Mouse (Mus musculus): ENCODE measurements around the gene Tgfbr1. TPM values are rescaled to one million over a fixed set of nuclear protein-coding genes. Genes with fewer than 3 reads are reported as not detected.

The Tgfbr1 gene
- total and polyA plus RNA-seq, 3 experiments = 4.3 to 4.5 TPM; not detected in 1

- Histone ChIP-seq H3K79me2 (ENCODE audit: control insufficient read depth, insufficient read depth, low read length, poor library complexity) (peaks cover 4% of the 10 kb centered on the region; the same call in 1 of the 2 replicates), H3K27me3 (ENCODE audit: control insufficient read depth in 1 of 2, insufficient read depth in 2 of 2, low read length in 2 of 2) (no peaks in the 10 kb centered on the region), H3K36me3 (ENCODE audit: control insufficient read depth in 1 of 2, insufficient read depth in 2 of 2, low read length in 2 of 2) (peaks cover 0 to 30% of the 10 kb centered on the region in 2 experiments; a peak in 2 of 4 replicates), H3K9me3 (replicated peaks; ENCODE audit: insufficient read depth, low read length) (no peaks in the 10 kb centered on the region), H3K27ac (ENCODE audit: control insufficient read depth, low read depth, low read length) (no peak overlapping the region), H3K4me1 (ENCODE audit: control insufficient read depth in 1 of 2, insufficient read depth in 2 of 2, low read length in 2 of 2) (peaks cover 7 to 12% of the 10 kb centered on the region in 2 experiments), H3K4me3 (ENCODE audit: control insufficient read depth in 1 of 2, insufficient read depth in 1 of 2, low read depth in 2 of 2, low read length in 2 of 2) (no peak overlapping the region), H3K9ac (ENCODE audit: control insufficient read depth, low read depth, low read length, poor library complexity, severe bottlenecking) (no peak overlapping the region)
- DNase-seq (ENCODE audit: low read depth, low spot score) = no peak
- no peak for TF ChIP-seq CTCF (IDR thresholded peaks at IDR 0.05 in 2 of 3, conservative IDR thresholded peaks at IDR 0.05 in 1 of 3; ENCODE audit: control insufficient read depth in 1 of 3, insufficient read depth in 1 of 3, low read depth in 2 of 3, low read length in 3 of 3, poor library complexity in 1 of 3, severe bottlenecking in 1 of 3)
- TF ChIP-seq ZC3H11A (IDR thresholded peaks at IDR 0.05; ENCODE audit: low read depth, low read length) = no peak
- no peak for TF ChIP-seq KAT2A (conservative IDR thresholded peaks at IDR 0.05; ENCODE audit: low read depth, low read length)
- TF ChIP-seq ELF1 (IDR thresholded peaks at IDR 0.05; ENCODE audit: low read depth, low read length) = no peak
- no peak for TF ChIP-seq EP300 (IDR thresholded peaks at IDR 0.05; ENCODE audit: low read depth in 1 of 2, low read length in 2 of 2)
- no peak for TF ChIP-seq RAD21 (IDR thresholded peaks at IDR 0.05; ENCODE audit: low read depth, low read length)
- no peak for TF ChIP-seq ETS1 (IDR thresholded peaks at IDR 0.05; ENCODE audit: low read depth, low read length)
Measured at GRCm38 (mm10) chr4:47363134-47363533, 10.1 kb downstream of the Tgfbr1 start.

GRCm38 (mm10) chr4:47368717-47369116 lies 15.7 kb downstream of the Tgfbr1 start:
- TF ChIP-seq EP300 (IDR thresholded peaks at IDR 0.05; ENCODE audit: low read depth in 1 of 2, low read length in 2 of 2) (peak; percentile 23 to 50; a peak in 2 of 4 replicates), MAX (IDR thresholded peaks at IDR 0.05; ENCODE audit: low read length) (peak; percentile 74), MAFK (IDR thresholded peaks at IDR 0.05; ENCODE audit: borderline replicate concordance, low read depth, low read length) (no peak), MXI1 (IDR thresholded peaks at IDR 0.05; ENCODE audit: low read depth, low read length) (peak; percentile 50; the same call in 1 of the 2 replicates), MYB (IDR thresholded peaks at IDR 0.05; ENCODE audit: low read depth, low read length) (no peak), E2F4 (IDR thresholded peaks at IDR 0.05; ENCODE audit: borderline replicate concordance, low read depth, low read length) (no peak), RCOR1 (IDR thresholded peaks at IDR 0.05; ENCODE audit: low read depth, low read length) (no peak)
- Histone ChIP-seq H3K4me3 (ENCODE audit: control insufficient read depth in 1 of 2, insufficient read depth in 1 of 2, low read depth in 2 of 2, low read length in 2 of 2) (no peak overlapping the region), H3K9me3 (replicated peaks; ENCODE audit: insufficient read depth, low read length) (no peaks in the 10 kb centered on the region)

GRCm38 (mm10) chr4:47378716-47379115 lies 25.7 kb downstream of the Tgfbr1 start:
- no peak overlapping the region for H3K4me3 ChIP-seq (ENCODE audit: control insufficient read depth in 1 of 2, insufficient read depth in 1 of 2, low read depth in 2 of 2, low read length in 2 of 2)
- H3K27ac ChIP-seq (ENCODE audit: control insufficient read depth, low read depth, low read length) = no peak overlapping the region
- H3K9me3 ChIP-seq (replicated peaks; ENCODE audit: insufficient read depth, low read length) = no peaks in the 10 kb centered on the region
- peaks cover 5 to 7% of the 10 kb centered on the region in 2 experiments for H3K4me1 ChIP-seq (ENCODE audit: control insufficient read depth in 1 of 2, insufficient read depth in 2 of 2, low read length in 2 of 2)
- H3K27me3 ChIP-seq (ENCODE audit: control insufficient read depth in 1 of 2, insufficient read depth in 2 of 2, low read length in 2 of 2) = no peaks in the 10 kb centered on the region
- H3K36me3 ChIP-seq (ENCODE audit: control insufficient read depth in 1 of 2, insufficient read depth in 2 of 2, low read length in 2 of 2) = peaks cover 0 to 12% of the 10 kb centered on the region in 2 experiments; a peak in 2 of 4 replicates
- TF ChIP-seq MXI1 (IDR thresholded peaks at IDR 0.05; ENCODE audit: low read depth, low read length) (no peak), BHLHE40 (IDR thresholded peaks at IDR 0.05; ENCODE audit: borderline replicate concordance, low read depth, low read length) (no peak), TAL1 (IDR thresholded peaks at IDR 0.05; ENCODE audit: low read length) (no peak), RCOR1 (IDR thresholded peaks at IDR 0.05; ENCODE audit: low read depth, low read length) (no peak), JUND (IDR thresholded peaks at IDR 0.05; ENCODE audit: low read depth, low read length) (no peak), E2F4 (IDR thresholded peaks at IDR 0.05; ENCODE audit: borderline replicate concordance, low read depth, low read length) (no peak), SMC3 (IDR thresholded peaks at IDR 0.05; ENCODE audit: low read depth, low read length) (no peak), NELFE (IDR thresholded peaks at IDR 0.05; ENCODE audit: low read depth, low read length) (no peak), MYC (IDR thresholded peaks at IDR 0.05; ENCODE audit: low read depth, low read length) (no peak), EP300 (IDR thresholded peaks at IDR 0.05; ENCODE audit: low read depth in 1 of 2, low read length in 2 of 2) (no peak), ELF1 (IDR thresholded peaks at IDR 0.05; ENCODE audit: low read depth, low read length) (no peak), MEF2A (IDR thresholded peaks at IDR 0.05; ENCODE audit: extremely low read depth, insufficient replicate concordance, low read depth, low read length, poor library complexity, severe bottlenecking) (no peak), GATA1 (IDR thresholded peaks at IDR 0.05; ENCODE audit: low read depth, low read length) (no peak), MAFK (IDR thresholded peaks at IDR 0.05; ENCODE audit: borderline replicate concordance, low read depth, low read length) (no peak), KAT2A (conservative IDR thresholded peaks at IDR 0.05; ENCODE audit: low read depth, low read length) (no peak), MYB (IDR thresholded peaks at IDR 0.05; ENCODE audit: low read depth, low read length) (no peak)
- DNase-seq (ENCODE audit: low read depth, low spot score) = peak; percentile 61
- H3K79me2 ChIP-seq (ENCODE audit: control insufficient read depth, insufficient read depth, low read length, poor library complexity) = no peaks in the 10 kb centered on the region; the same call in 1 of the 2 replicates
- H3K9ac ChIP-seq (ENCODE audit: control insufficient read depth, low read depth, low read length, poor library complexity, severe bottlenecking) = no peak overlapping the region

More at GRCm38 (mm10) chr4:47368717-47369116, 15.7 kb downstream of the Tgfbr1 start:
- peaks cover 3 to 17% of the 10 kb centered on the region in 2 experiments for H3K4me1 ChIP-seq (ENCODE audit: control insufficient read depth in 1 of 2, insufficient read depth in 2 of 2, low read length in 2 of 2)
- no peak overlapping the region for H3K9ac ChIP-seq (ENCODE audit: control insufficient read depth, low read depth, low read length, poor library complexity, severe bottlenecking)
- no peak overlapping the region for H3K27ac ChIP-seq (ENCODE audit: control insufficient read depth, low read depth, low read length)
- H3K27me3 ChIP-seq (ENCODE audit: control insufficient read depth in 1 of 2, insufficient read depth in 2 of 2, low read length in 2 of 2) = no peaks in the 10 kb centered on the region
- H3K79me2 ChIP-seq (ENCODE audit: control insufficient read depth, insufficient read depth, low read length, poor library complexity) = peaks cover 1% of the 10 kb centered on the region; the same call in 1 of the 2 replicates
- DNase-seq (ENCODE audit: low read depth, low spot score) = peak; percentile 48
- peaks cover 0 to 14% of the 10 kb centered on the region in 2 experiments; a peak in 2 of 4 replicates for H3K36me3 ChIP-seq (ENCODE audit: control insufficient read depth in 1 of 2, insufficient read depth in 2 of 2, low read length in 2 of 2)

Measured in MEL (cell line).